Mouse (Mus musculus): Measurements from ENCODE around the gene Stk11ip.
A peak's percentile ranks its signal among the peaks of the same experiment; 100 is the strongest.

The Stk11ip gene

GRCm38 (mm10) chr1:75504256-75505045 is 16.9 kb upstream of the Stk11ip start:
- no peak for DNase-seq

GRCm38 (mm10) chr1:75505159-75505955 is 16.0 kb upstream of the Stk11ip start:
- DNase-seq: peak; percentile 18 to 56

- DNase-seq: peak; percentile 27 to 63
Observed at GRCm38 (mm10) chr1:75505956-75506831, 15.1 kb upstream of the Stk11ip start, which contains the start of gene Obsl1. Obsl1 (minus strand) TSS chr1:75506452.

- no peak for DNase-seq
Observed at GRCm38 (mm10) chr1:75507006-75507405, 14.3 kb upstream of the Stk11ip start, which contains the start of gene Inha. Inha (plus strand) TSS chr1:75507077.

GRCm38 (mm10) chr1:75509586-75509985 is 11.7 kb upstream of the Stk11ip start:
- DNase-seq: no peak

GRCm38 (mm10) chr1:75510154-75510553 is 11.2 kb upstream of the Stk11ip start:
- DNase-seq: no peak

- DNase-seq: peak in 1 of 2 experiments; percentile 28
Observed at GRCm38 (mm10) chr1:75511437-75512210, 9.7 kb upstream of the Stk11ip start.

- no peak for DNase-seq
Observed at GRCm38 (mm10) chr1:75512550-75512949, 8.8 kb upstream of the Stk11ip start.

- DNase-seq: no peak
Observed at GRCm38 (mm10) chr1:75516703-75517380, 4.5 kb upstream of the Stk11ip start.

GRCm38 (mm10) chr1:75517984-75518383 is 3.3 kb upstream of the Stk11ip start:
- DNase-seq: peak in 1 of 2 experiments; percentile 12

- no peak for DNase-seq
Observed at GRCm38 (mm10) chr1:75518427-75518826, 2.9 kb upstream of the Stk11ip start.

- no peak for DNase-seq
Observed at GRCm38 (mm10) chr1:75519576-75519975, 1.8 kb upstream of the Stk11ip start.

- DNase-seq: no peak
Observed at GRCm38 (mm10) chr1:75524679-75525078, 3.4 kb downstream of the Stk11ip start.

- DNase-seq: no peak
Observed at GRCm38 (mm10) chr1:75530546-75530945, 9.2 kb downstream of the Stk11ip start.

GRCm38 (mm10) chr1:75532280-75533172 is 11.2 kb downstream of the Stk11ip start:
- DNase-seq: no peak

- DNase-seq: no peak
Observed at GRCm38 (mm10) chr1:75533325-75534252, 12.3 kb downstream of the Stk11ip start.

GRCm38 (mm10) chr1:75537587-75537986 is 16.3 kb downstream of the Stk11ip start:
- DNase-seq: no peak

GRCm38 (mm10) chr1:75538597-75539190 is 17.4 kb downstream of the Stk11ip start:
- DNase-seq: no peak

- DNase-seq: peak in 1 of 2 experiments; percentile 41
Observed at GRCm38 (mm10) chr1:75541496-75541895, 20.2 kb downstream of the Stk11ip start.

Measured in kidney, postnatal 36 days (tissue).